Mouse (Mus musculus): Measurements from ENCODE around the gene Tenm2.

DNA sequence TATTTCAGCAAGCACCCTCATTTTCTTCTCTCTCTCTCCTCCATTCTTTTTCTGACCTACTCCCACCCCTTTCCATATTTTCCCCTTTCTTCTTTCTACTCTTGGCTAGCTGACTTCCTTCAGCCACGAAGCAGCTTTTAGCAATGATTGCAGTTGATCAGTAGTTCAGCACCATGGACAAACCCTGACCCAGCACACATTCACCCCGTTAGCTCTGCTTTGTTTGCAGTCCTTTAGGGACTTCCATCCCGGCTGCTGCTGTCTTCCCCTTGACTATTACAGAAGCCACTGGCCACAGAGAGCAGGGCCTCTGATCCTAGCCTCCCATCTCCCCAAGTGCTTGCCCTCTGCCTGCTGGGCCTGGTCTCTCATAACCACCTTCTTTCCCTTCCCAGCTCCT, 1145.6 kb downstream of the Tenm2 start:
- TF ChIP-seq EP300 (IDR thresholded peaks at IDR 0.05; ENCODE audit: low read depth): no peak
- no peak for TF ChIP-seq CTCF (IDR thresholded peaks at IDR 0.05; ENCODE audit: low read depth)
